Mouse (Mus musculus) adrenal gland, postnatal 36 days (tissue): ENCODE results near the gene Olfr483. TPM values are rescaled to one million over a fixed set of nuclear protein-coding genes. Genes with fewer than 3 reads are reported as not detected.

ENCODE experiments used
- DNase-seq, 2 experiments: peaks; one replicate each; pipeline ENCODE4 v3.0.0; 2021; ENCODE audit warnings: mixed read lengths in 1 of 2
- long read RNA-seq, 2 experiments: library from polyadenylated mRNA; stranded (forward); transcript quantifications; one replicate each; pipeline ENCODE4 v2.0.0; 2021; ENCODE audit warnings: borderline sequencing depth in 2 of 2
- total RNA-seq, 2 experiments: library from RNA; stranded (reverse); gene quantifications; 2 replicates each; pipeline ENCODE4 v1.2.3; 2021

Olfr483 gene
- not detected for total RNA-seq
- long read RNA-seq, experiment 1 = 0 reads
- long read RNA-seq, experiment 2 = 0 reads

- DNase-seq = no peak
Observed at GRCm38 (mm10) chr7:108100549-108100948, at the start of gene Olfr483. Gene Olfr483, plus strand, starts transcription at chr7:108100849.

GRCm38 (mm10) chr7:108067246-108067645, 33.4 kb upstream of the Olfr483 start, which contains the start of gene Olfr480:
Gene Olfr480, minus strand, starts transcription at chr7:108067346.
- no peak for DNase-seq

- DNase-seq = no peak
Observed at GRCm38 (mm10) chr7:108079555-108079954, 21.1 kb upstream of the Olfr483 start, which contains the start of gene Olfr481. Gene Olfr481, plus strand, starts transcription at chr7:108079855.

- no peak for DNase-seq
Observed at GRCm38 (mm10) chr7:108097486-108097885, 3.2 kb upstream of the Olfr483 start, which contains the start of gene Olfr482. Gene Olfr482, minus strand, starts transcription at chr7:108097586.

- no peak for DNase-seq
Observed at GRCm38 (mm10) chr7:108120681-108121080, 20.0 kb downstream of the Olfr483 start.

- DNase-seq = no peak
Observed at GRCm38 (mm10) chr7:108121416-108121815, 20.8 kb downstream of the Olfr483 start.

- no peak for DNase-seq
Observed at GRCm38 (mm10) chr7:108127349-108127748, 26.7 kb downstream of the Olfr483 start, which contains the start of gene Olfr484. Gene Olfr484, minus strand, starts transcription at chr7:108127449.

Other genes starting within 250 kb of the Olfr483 start
- gene Olfr472, start 202.9 kb upstream of the Olfr483 start, total RNA-seq = not detected
- not detected for gene Olfr473, start 170.4 kb upstream of the Olfr483 start, total RNA-seq
- gene Olfr474, start 146.2 kb upstream of the Olfr483 start, total RNA-seq = not detected
- not detected for gene Olfr476, start 136.0 kb upstream of the Olfr483 start, total RNA-seq
- gene Olfr477, start 114.2 kb upstream of the Olfr483 start, total RNA-seq = not detected
- not detected for gene Olfr478, start 66.9 kb upstream of the Olfr483 start, total RNA-seq
- not detected for gene Olfr479, start 50.2 kb upstream of the Olfr483 start, total RNA-seq
- gene Olfr480, start 33.5 kb upstream of the Olfr483 start, total RNA-seq = not detected
- gene Olfr481, start 21.0 kb upstream of the Olfr483 start, total RNA-seq = not detected
- 1 to 10 TPM; 1.1 to 1.5 TPM for gene Olfr482, start 3.3 kb upstream of the Olfr483 start, total RNA-seq
- not detected for gene Olfr484, start 26.6 kb downstream of the Olfr483 start, total RNA-seq
- not detected for gene Olfr485, start 59.0 kb downstream of the Olfr483 start, total RNA-seq
- not detected for gene Olfr486, start 71.9 kb downstream of the Olfr483 start, total RNA-seq
- gene Olfr487, start 113.8 kb downstream of the Olfr483 start, total RNA-seq = not detected
- gene Olfr488, start 157.5 kb downstream of the Olfr483 start, total RNA-seq = not detected
- not detected for gene Olfr490, start 188.1 kb downstream of the Olfr483 start, total RNA-seq
- not detected for gene Olfr491, start 212.6 kb downstream of the Olfr483 start, total RNA-seq
- gene Olfr492, start 222.8 kb downstream of the Olfr483 start, total RNA-seq = not detected
- gene Olfr493, start 246.1 kb downstream of the Olfr483 start, total RNA-seq = not detected